Mouse (Mus musculus) adrenal gland, postnatal 25 days (tissue): ENCODE results near the gene Olfr714. TPM values are rescaled to one million over a fixed set of nuclear protein-coding genes. Genes with fewer than 3 reads are reported as not detected.
"Not testable (repeated sequence)": the region's sequence is repeated elsewhere in the genome, so short reads cannot be mapped to it uniquely, and the experiment has no call there.

Source experiments
- DNase-seq: peaks from one replicate; pipeline ENCODE4 v3.0.0; 2021; ENCODE audit warnings: mixed read lengths
- long read RNA-seq: library from polyadenylated mRNA; stranded (forward); transcript quantifications from one replicate; pipeline ENCODE4 v2.0.0, GENCODE M21; 2021
- total RNA-seq: library from RNA; stranded (reverse); gene quantifications from 2 replicates; pipeline ENCODE4 v1.2.3, GENCODE M21; 2021

The Olfr714 gene
- total RNA-seq = not detected in 2 replicates
- long read RNA-seq = 0 reads

- no peak for DNase-seq
Observed at GRCm38 (mm10) chr7:107070681-107071080, at the start of gene Olfr714. Gene Olfr714, plus strand, starts transcription at chr7:107070981.

GRCm38 (mm10) chr7:107030874-107031273 is 39.9 kb upstream of the Olfr714 start, which contains the start of gene Olfr713:
Gene Olfr713, plus strand, starts transcription at chr7:107031174.
- DNase-seq = no peak

- no peak for DNase-seq
Observed at GRCm38 (mm10) chr7:107039934-107040563, 30.7 kb upstream of the Olfr714 start.

GRCm38 (mm10) chr7:107043136-107043535 is 27.6 kb upstream of the Olfr714 start:
- DNase-seq = no peak

- no peak for DNase-seq
Observed at GRCm38 (mm10) chr7:107044407-107044806, 26.4 kb upstream of the Olfr714 start.

GRCm38 (mm10) chr7:107045833-107046232 is 24.9 kb upstream of the Olfr714 start:
- no peak for DNase-seq

GRCm38 (mm10) chr7:107047578-107047977 is 23.2 kb upstream of the Olfr714 start:
- no peak for DNase-seq

GRCm38 (mm10) chr7:107092920-107093319 is 22.1 kb downstream of the Olfr714 start, which contains the start of gene Olfr17:
Gene Olfr17, plus strand, starts transcription at chr7:107093220.
- DNase-seq = no peak

- DNase-seq = not testable (repeated sequence)
Observed at GRCm38 (mm10) chr7:107110269-107110668, 39.5 kb downstream of the Olfr714 start, which contains the start of gene Olfr715b. Gene Olfr715b, minus strand, starts transcription at chr7:107110369.

Other genes with a start within 250 kb of the Olfr714 start
- gene Olfr702, start 237.1 kb upstream of the Olfr714 start, total RNA-seq = not detected in 2 replicates
- gene Olfr703, start 227.6 kb upstream of the Olfr714 start, total RNA-seq = not detected in 2 replicates
- gene Olfr704, start 207.8 kb upstream of the Olfr714 start, total RNA-seq = not detected in 2 replicates
- not detected in 2 replicates for gene Olfr705, start 194.1 kb upstream of the Olfr714 start, total RNA-seq
- gene Olfr706, start 182.8 kb upstream of the Olfr714 start, total RNA-seq = not detected in 2 replicates
- not detected in 2 replicates for gene Olfr707, start 169.7 kb upstream of the Olfr714 start, total RNA-seq
- not detected in 2 replicates for gene Olfr1532-ps1, start 163.0 kb upstream of the Olfr714 start, total RNA-seq
- 0.06 TPM in 1 of 2 replicates, not detected in the other for gene Olfr709-ps1, start 138.8 kb upstream of the Olfr714 start, total RNA-seq
- gene Olfr710, start 122.7 kb upstream of the Olfr714 start, total RNA-seq = not detected in 2 replicates
- not detected in 2 replicates for gene Olfr6, start 107.0 kb upstream of the Olfr714 start, total RNA-seq
- not detected in 2 replicates for gene Olfr711, start 95.5 kb upstream of the Olfr714 start, total RNA-seq
- not detected in 2 replicates for gene Olfr2, start 64.9 kb upstream of the Olfr714 start, total RNA-seq
- gene Olfr713, start 39.8 kb upstream of the Olfr714 start, total RNA-seq = not detected in 2 replicates
- gene Olfr17, start 22.2 kb downstream of the Olfr714 start, total RNA-seq = not detected in 2 replicates
- not detected in 2 replicates for gene Olfr715b, start 39.4 kb downstream of the Olfr714 start, total RNA-seq
- gene Olfr715, start 60.1 kb downstream of the Olfr714 start, total RNA-seq = not detected in 2 replicates
- gene Olfr716, start 67.3 kb downstream of the Olfr714 start, total RNA-seq = not detected in 2 replicates
- gene Nlrp14, start 96.0 kb downstream of the Olfr714 start, total RNA-seq = 0.18 TPM in 1 of 2 replicates, not detected in the other
- not detected in 2 replicates for gene Rbmxl2, start 138.5 kb downstream of the Olfr714 start, total RNA-seq